Mouse (Mus musculus) adrenal gland, postnatal 14 days (tissue): ENCODE results near the gene Pir. TPM values are rescaled to one million over a fixed set of nuclear protein-coding genes. Genes with fewer than 3 reads are reported as not detected.

Experiments
- DNase-seq: peaks from one replicate; pipeline ENCODE4 v3.0.0; 2021; ENCODE audit warnings: mixed read lengths
- long read RNA-seq, 2 experiments: library from polyadenylated mRNA; stranded (forward); transcript quantifications; one replicate each; pipeline ENCODE4 v2.0.0; 2021
- total RNA-seq: library from RNA; stranded (reverse); gene quantifications from 2 replicates; pipeline ENCODE4 v1.2.3, GENCODE M21; 2021

Pir gene
- 4.5 and 4.9 TPM in 2 replicates for total RNA-seq
- long read RNA-seq, experiment 1, partial matches to known transcripts: 0 of 1 reads
- long read RNA-seq, experiment 1, other reads (novel, unspliced or antisense): 0 of 1 reads
- long read RNA-seq, experiment 2, partial matches to known transcripts: 0 of 3 reads
- long read RNA-seq, experiment 2, other reads (novel, unspliced or antisense): 0 of 3 reads

DNA sequence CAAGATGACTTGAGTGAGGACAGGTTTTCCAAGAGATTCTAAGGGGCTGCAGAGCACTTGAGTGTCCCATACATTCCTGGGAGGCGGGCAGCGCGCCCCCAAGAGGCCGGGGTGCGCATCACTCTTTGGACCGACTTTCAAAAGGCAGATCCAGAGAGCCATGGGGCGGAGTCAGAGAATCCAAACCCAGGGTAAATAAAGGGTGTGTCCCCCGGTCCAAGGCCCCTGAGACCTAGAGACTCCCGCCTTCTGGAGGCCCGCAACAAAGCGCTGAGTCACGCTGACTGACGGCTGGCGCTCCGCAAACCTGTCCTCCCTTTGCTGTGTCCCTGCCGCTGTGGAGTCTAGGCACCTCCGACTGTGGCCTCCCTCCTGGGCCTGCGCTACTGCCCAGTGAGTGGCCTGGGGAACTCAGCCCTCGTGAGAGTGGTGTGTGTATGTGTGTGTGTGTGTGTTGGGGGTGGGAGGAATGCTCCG is at the start of gene Pir:
Pir (plus strand) TSS at position 87 of the 477 bp plus-strand sequence.
- DNase-seq: peak; percentile 77

- peak; percentile 10 for DNase-seq
These were observed 47.2 kb upstream of the Pir start for GRCm38 (mm10) chrX:164221989-164222388.

DNA sequence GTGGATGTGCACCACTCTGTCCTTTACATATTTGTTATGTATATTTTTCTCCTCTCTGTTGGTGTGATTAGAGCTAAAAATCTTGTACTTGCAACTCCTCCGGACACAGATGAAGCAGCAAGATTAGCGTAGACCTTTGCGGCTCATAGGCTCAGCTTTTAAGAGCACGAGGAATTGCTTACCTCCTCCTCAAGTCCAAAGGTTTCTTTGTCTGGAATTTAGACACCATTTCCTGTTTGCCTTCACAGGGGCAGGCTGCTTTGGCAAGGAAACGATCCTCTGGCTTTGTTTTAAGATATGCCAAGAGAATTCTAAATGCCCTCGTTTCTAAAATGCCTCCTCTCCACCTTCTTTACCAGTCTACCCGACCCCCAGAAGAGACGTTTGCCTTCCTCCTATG is 35.8 kb upstream of the Pir start:
- DNase-seq: no peak

GRCm38 (mm10) chrX:164245714-164246113 is 23.5 kb upstream of the Pir start:
- no peak for DNase-seq

DNA sequence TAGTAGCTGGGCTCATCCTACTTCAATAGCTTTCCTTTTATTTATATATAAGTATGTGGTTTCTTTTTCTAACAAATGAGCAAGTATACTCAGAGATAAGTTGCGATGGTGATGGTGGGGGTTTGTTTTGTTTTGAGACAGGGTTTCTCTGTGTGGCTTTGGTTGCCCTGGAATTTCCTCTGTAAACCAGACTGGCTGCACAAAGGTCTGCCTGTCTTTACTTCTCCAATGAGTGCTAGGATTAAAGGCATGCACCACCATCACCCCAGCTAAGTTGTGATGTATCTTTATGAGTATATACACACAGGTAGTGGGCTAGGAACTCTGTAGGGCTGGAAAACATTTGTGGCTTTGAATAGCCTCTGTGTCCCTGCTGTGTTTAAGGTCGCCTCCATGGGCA is 22.4 kb upstream of the Pir start:
- DNase-seq: no peak

DNA sequence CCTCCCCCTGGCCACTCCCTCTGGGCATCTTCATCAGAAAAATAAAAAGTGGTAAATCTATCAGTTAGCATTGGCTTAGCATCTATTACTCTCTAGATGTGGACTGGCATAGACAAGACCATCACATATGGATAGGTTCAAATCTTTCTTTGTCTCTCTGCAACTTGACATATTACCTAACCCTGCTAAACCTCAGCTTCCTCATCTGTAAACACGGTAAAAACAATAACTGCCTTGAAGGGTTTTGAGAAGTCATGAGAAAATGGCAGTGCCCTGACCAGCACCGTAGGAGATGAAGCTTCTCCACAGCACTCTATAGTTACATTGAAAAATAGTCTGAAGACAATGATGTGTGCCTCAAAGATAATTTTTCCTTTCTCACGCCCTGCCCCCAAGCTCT is 12.6 kb upstream of the Pir start:
- no peak for DNase-seq

- no peak for DNase-seq
These were observed 11.1 kb upstream of the Pir start, which contains the start of gene Bmx for GRCm38 (mm10) chrX:164258057-164258456. Gene Bmx, minus strand, starts transcription at chrX:164258193.

- no peak for DNase-seq
These were observed 10.5 kb upstream of the Pir start for GRCm38 (mm10) chrX:164258662-164259061.

GRCm38 (mm10) chrX:164262286-164262685 is 6.9 kb upstream of the Pir start:
- no peak for DNase-seq

DNA sequence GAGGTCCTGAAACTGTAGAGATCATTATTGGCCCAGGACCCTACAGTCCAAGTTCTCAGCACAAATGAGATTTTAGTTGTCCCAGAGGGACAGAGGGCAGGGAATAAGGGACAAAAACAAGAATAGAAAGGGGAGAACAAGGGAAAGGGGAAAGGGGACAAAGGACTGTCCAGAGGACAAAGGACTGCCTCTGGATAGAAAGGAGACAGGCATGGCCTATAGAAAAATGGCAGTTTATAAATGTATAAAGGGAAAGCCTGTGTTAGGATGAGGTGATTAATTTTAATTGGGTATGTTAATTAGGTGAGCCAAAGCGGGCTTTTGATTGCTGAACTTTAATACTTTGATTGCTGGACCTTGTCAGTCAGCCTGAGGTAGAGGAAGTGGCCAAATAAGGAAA is 4.3 kb upstream of the Pir start:
- no peak for DNase-seq

DNA sequence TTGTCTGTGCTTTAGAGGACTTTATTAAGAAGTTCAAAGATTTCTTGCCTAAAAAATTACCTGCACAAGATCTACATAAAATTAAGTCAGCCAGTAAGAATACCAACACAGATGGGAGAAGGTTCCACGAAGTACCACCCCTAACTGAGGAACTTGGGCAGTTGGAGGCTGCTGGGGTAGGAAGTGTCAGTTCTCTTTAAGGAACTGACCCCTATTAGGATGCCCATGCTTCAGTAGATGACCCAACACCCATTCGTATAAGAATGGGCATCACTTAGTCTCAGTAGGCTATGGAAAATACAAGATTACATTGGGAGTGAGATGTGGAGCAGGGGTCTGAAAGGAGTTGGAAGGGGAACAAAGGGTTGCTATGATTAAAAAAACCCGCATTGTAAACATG is 1.4 kb downstream of the Pir start:
- no peak for DNase-seq

- DNase-seq: peak; percentile 5
These were observed 6.4 kb downstream of the Pir start for GRCm38 (mm10) chrX:164275536-164275935.

DNA sequence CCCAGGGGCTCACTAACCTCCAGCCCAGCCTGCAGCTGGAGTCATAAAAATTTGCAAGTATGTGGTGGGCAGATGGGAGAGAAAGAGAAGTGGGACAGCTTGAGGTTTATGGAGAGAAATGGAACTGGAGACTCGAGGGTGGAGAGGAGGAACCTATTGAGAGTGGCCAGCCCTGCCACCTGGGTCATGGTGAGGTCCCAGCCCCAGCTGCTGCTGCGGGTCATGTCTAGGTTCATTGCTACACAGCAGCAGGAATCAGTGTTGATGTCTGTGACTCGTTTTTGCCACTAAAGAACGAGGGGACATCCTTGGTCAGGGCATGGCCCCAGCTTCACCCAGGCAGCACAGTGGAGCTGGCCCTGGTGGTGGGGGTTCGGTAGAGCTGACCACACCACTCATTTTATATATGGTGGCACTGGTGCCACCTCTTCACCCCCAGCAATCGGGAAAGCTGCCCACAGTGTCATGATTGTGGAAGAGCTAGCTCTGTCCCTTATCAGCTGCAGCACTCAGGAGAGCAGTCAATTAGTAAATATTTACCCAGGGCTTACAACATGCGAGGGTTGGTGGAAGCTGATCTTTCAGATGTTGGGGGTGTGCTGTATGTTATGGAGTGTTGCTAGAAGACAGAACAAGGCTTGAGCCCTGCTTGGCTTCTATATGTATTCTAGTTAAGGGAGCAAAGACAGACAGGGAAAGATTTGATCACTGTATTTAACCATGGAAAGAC is 11.9 kb downstream of the Pir start:
- DNase-seq: no peak

GRCm38 (mm10) chrX:164283808-164284207 is 14.6 kb downstream of the Pir start:
- DNase-seq: no peak

- DNase-seq: peak; percentile 36
These were observed 17.9 kb downstream of the Pir start for GRCm38 (mm10) chrX:164287077-164287476.

- no peak for DNase-seq
These were observed 22.0 kb downstream of the Pir start for GRCm38 (mm10) chrX:164291147-164291546.

GRCm38 (mm10) chrX:164306250-164306649 is 37.1 kb downstream of the Pir start:
- no peak for DNase-seq

DNA sequence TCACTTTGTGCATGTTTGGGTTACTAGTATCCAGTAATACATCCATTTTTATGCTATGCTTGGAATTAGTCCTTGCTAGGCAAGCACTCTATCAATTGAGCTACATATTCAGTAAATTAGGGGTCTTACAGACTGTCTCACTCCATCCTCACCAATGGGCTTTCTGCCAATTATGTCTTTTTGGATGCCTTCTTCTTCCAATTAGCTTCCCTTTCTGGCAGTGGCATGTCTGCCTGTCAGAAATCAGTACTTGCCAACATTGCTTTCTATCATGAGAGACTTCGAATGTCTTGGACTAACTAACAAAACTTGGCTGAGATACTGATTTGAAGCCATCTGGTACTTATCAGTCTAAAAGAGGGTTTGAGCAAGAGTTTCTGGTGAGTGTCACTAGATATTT is 44.7 kb downstream of the Pir start:
- no peak for DNase-seq

GRCm38 (mm10) chrX:164318554-164318953 is 49.4 kb downstream of the Pir start:
- no peak for DNase-seq

DNA sequence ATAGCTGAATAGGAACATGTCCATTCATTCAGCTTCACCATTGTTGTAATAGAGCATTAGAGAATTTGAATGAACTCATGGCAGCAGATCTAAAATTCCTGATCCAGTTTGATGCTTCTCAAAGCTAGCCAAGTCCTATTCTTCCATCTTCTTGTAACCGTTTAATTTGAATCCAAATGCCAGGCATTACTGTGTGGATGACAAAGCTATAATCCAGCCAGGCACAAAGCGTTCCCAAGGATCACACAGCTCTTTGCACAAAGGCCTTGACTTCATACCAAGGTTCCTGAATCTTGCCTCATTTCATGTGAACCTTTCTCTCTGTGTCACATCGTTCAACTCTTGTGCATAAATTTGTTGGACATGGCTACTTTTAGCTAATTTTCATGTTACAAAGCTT is 50.9 kb downstream of the Pir start:
- no peak for DNase-seq

- no peak for DNase-seq
These were observed 53.3 kb downstream of the Pir start for GRCm38 (mm10) chrX:164322492-164322891.

DNA sequence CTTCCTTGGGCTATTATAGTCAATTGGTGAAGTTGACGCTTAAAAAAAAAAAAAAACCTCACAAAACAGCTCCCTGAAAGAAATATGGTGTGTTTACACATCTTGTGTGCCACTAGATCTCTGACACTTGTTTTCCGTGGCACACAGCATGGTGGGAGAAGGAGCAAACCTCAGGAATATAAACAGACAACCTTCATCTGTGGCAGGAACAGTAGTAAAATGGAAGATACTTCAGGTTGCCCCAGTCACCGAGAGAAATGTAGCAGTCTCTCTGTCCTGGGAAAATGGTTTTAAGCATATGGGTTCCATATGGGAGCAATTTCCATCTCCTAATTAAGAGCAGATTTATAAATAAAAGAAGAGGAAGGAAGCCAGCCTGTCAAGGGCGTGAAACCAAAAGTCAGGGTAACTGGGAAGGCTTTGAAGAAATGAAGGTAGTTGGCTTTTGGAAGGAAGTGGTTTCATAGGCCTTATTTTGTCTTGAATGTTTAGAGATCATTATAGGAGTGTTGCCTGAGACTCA is 54.3 kb downstream of the Pir start:
- DNase-seq: no peak

DNA sequence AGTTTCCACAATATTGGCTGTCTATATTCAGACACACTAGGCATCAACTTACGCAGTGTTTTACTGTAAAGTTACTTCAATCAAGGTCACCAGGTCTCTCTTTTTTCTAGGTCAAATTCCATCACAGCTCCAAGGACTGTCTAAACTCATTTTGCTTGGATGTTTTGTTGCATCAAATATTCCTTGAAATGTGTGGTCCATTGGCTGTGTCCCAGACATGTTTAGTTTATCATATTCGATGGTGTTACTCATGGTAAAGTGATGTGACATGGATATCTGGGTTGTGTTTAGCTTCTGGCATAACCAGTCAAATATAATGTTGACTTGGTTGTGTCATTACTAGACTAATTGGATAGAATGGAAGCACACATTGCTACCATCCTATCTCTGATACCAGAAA is 61.2 kb downstream of the Pir start:
- no peak for DNase-seq

DNA sequence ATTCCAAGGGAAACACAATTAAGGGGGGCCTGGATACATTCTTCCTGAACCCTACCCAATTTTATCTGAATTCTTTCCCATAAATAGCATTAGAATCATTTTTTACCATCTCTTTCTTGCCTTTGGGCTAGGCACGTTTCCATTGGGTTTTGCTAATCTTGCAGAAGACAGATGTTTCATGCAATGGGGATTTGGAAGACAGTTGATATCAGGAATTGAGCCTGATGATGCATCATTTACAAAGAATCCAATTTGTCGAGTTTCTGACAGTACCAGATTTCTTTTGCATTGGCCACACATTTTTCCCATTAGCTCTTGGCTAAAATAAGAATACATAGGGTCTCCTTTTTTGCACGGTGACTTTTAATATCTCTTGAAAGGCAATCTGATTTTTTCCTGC is 61.6 kb downstream of the Pir start:
- no peak for DNase-seq
